Mouse (Mus musculus): ENCODE results near the gene Gcnt4.

- no peak for TF ChIP-seq CTCF (IDR thresholded peaks at IDR 0.05; ENCODE audit: extremely low read depth, insufficient read depth, low read length)
- TF ChIP-seq POLR2A (IDR thresholded peaks at IDR 0.05; ENCODE audit: extremely low read depth, insufficient read depth, low read length): 0 out of 2 replicates have a peak, but pooled peaks have one; percentile 29
These were observed 46.0 kb upstream of the Gcnt4 start for GRCm38 (mm10) chr13:96878220-96879057.

All from cortical plate, adult 2 months (tissue).